ENCODE assay signal across 9 mouse cellular contexts in genomic region chr10:78353196-78353595, GRCm38 (mm10). TPM values are rescaled to one million over a fixed set of nuclear protein-coding genes. Genes with fewer than 3 reads are reported as not detected.
A peak's percentile ranks its signal among the peaks of the same experiment; 100 is the strongest.
DNase-seq lines count a peak whose midpoint lies in the region; ATAC-seq and TF ChIP-seq lines count a peak whose summit lies in the region.
"Had no signal": no experiment of that assay in that cellular context is flagged by ENCODE, and none has a peak within 500 bp of the region (broad histone marks: within the 10 kb centered on the region; RNA-seq: fewer than 3 reads in every experiment).

No protein-coding gene starts in this region.

- no peak for ATAC-seq in lung, embryonic 14.5 days (ENCODE audit: insufficient read depth)
- ATAC-seq in hindbrain, postnatal 0 days, result no peak
- ATAC-seq in neural tube, embryonic 14.5 days (ENCODE audit: low read depth), result no peak

- no peaks in the 10 kb centered on the region for H3K9me3 ChIP-seq in lung, embryonic 14.5 days (ENCODE audit: low read depth, low read length)
- no peaks in the 10 kb centered on the region for H3K9me3 ChIP-seq in hindbrain, postnatal 0 days (ENCODE audit: low read length)
- no peaks in the 10 kb centered on the region for H3K9me3 ChIP-seq in neural tube, embryonic 14.5 days (ENCODE audit: control insufficient read depth, low read length)

- intact Hi-C loops in gastrocnemius, adult 2 months (cut with DNase I), result loop anchor here (5.0 kb wide), 1 partner anchor 39 kb away; no protein-coding TSS in a partner anchor
- intact Hi-C loops in gastrocnemius, postnatal 14 days (cut with DNase I; ENCODE audit: low total_unique reads), result no loop called here

- peaks cover 15% of the 10 kb centered on the region for H3K4me1 ChIP-seq in lung, embryonic 14.5 days (ENCODE audit: insufficient read depth)
- peaks cover 21% of the 10 kb centered on the region for H3K4me1 ChIP-seq in hindbrain, postnatal 0 days (ENCODE audit: insufficient read depth, low read length)
- peaks cover 19% of the 10 kb centered on the region; the same call in 1 of the 2 replicates for H3K4me1 ChIP-seq in neural tube, embryonic 14.5 days (ENCODE audit: control insufficient read depth, insufficient read depth, low read length)

- H3K4me2 ChIP-seq in lung, embryonic 14.5 days, result no peak overlapping the region
- H3K4me2 ChIP-seq in hindbrain, postnatal 0 days (ENCODE audit: low read depth, low read length), result peak overlapping the region; percentile 82
- H3K4me2 ChIP-seq in neural tube, embryonic 14.5 days (ENCODE audit: low read depth, low read length), result peak overlapping the region; percentile 86

- no peak for TF ChIP-seq CTCF in gastrocnemius, adult 2 months (IDR thresholded peaks at IDR 0.05)
- no peak for TF ChIP-seq CTCF in lung, embryonic 14.5 days (IDR thresholded peaks at IDR 0.05; ENCODE audit: low read depth)
- no peak for TF ChIP-seq CTCF in hindbrain, postnatal 0 days (IDR thresholded peaks at IDR 0.05; ENCODE audit: low read depth)

- DNase-seq in gastrocnemius, adult 2 months, result no peak
- DNase-seq in gastrocnemius, postnatal 14 days, result no peak
- no peak for DNase-seq in lung, embryonic 14.5 days
- DNase-seq in lung, adult 18-20 months, result no peak
- no peak for DNase-seq in hindbrain, postnatal 0 days (ENCODE audit: low spot score)
- DNase-seq in left cerebral cortex, adult 9 months (ENCODE audit: low spot score in 2 of 2), result no peak
- DNase-seq in adrenal gland, postnatal 14 days, result no peak
- DNase-seq: left cerebral cortex, postnatal 4 days had no signal

- WGBS in lung, embryonic 14.5 days, result 69% methylated on average over 4 of the region's 4 CpGs
- WGBS in hindbrain, postnatal 0 days, result 66% methylated on average over 4 of the region's 4 CpGs
- 44% methylated on average over 4 of the region's 4 CpGs for WGBS in neural tube, embryonic 14.5 days

- H3K4me3 ChIP-seq in gastrocnemius, adult 2 months, result no peak overlapping the region
- 0 out of 2 replicates have a peak overlapping the region, but pooled peaks have one; percentile 90 for H3K4me3 ChIP-seq in lung, embryonic 14.5 days (ENCODE audit: low read depth, low read length)
- H3K4me3 ChIP-seq in hindbrain, postnatal 0 days (ENCODE audit: low read length), result no peak overlapping the region
- no peak overlapping the region for H3K4me3 ChIP-seq in neural tube, embryonic 14.5 days (ENCODE audit: low read depth, low read length)

- H3K27me3 ChIP-seq in lung, embryonic 14.5 days (ENCODE audit: insufficient read depth, low read length), result no peaks in the 10 kb centered on the region
- H3K27me3 ChIP-seq in hindbrain, postnatal 0 days (ENCODE audit: insufficient read depth, low read length), result no peaks in the 10 kb centered on the region
- H3K27me3 ChIP-seq in neural tube, embryonic 14.5 days (ENCODE audit: control insufficient read depth, insufficient read depth, low read length), result no peaks in the 10 kb centered on the region

- no peak overlapping the region for H3K9ac ChIP-seq in lung, embryonic 14.5 days
- H3K9ac ChIP-seq in hindbrain, postnatal 0 days (replicated peaks; ENCODE audit: low read length), result peak overlapping the region; percentile 96; the same call in 1 of the 2 replicates
- peak overlapping the region; percentile 95 for H3K9ac ChIP-seq in neural tube, embryonic 14.5 days (replicated peaks; ENCODE audit: low read depth, low read length)

- H3K36me3 ChIP-seq in lung, embryonic 14.5 days (ENCODE audit: insufficient read depth), result no peaks in the 10 kb centered on the region
- H3K36me3 ChIP-seq in hindbrain, postnatal 0 days (ENCODE audit: insufficient read depth, low read length), result no peaks in the 10 kb centered on the region
- H3K36me3 ChIP-seq in neural tube, embryonic 14.5 days (ENCODE audit: control insufficient read depth, insufficient read depth, low read length), result no peaks in the 10 kb centered on the region

- H3K27ac ChIP-seq in gastrocnemius, adult 2 months, result peak overlapping the region; percentile 91; the same call in 1 of the 2 replicates
- H3K27ac ChIP-seq in lung, embryonic 14.5 days (ENCODE audit: low read depth), result no peak overlapping the region
- peak overlapping the region; percentile 80; the same call in 1 of the 2 replicates for H3K27ac ChIP-seq in hindbrain, postnatal 0 days
- H3K27ac ChIP-seq in neural tube, embryonic 14.5 days (ENCODE audit: low read depth, low read length), result no peak overlapping the region

RNA-seq across cellular contexts. Expression of gene Agpat3, which starts 0.9 kb away (rescaled TPM):
- 100 to 1,000 TPM; 108 to 135 TPM for total RNA-seq in gastrocnemius, adult 2 months (2021)
- 100 to 1,000 TPM; 160 to 164 TPM for total RNA-seq in gastrocnemius, postnatal 14 days (2021)
- polyA plus RNA-seq in lung, embryonic 14.5 days (2014; fragmentation: Nextera tagmentation; extraction: Ambion mirVana), result 59.7 and 62.1 TPM in 2 replicates
- total RNA-seq in hindbrain, postnatal 0 days (2014; rRNA removed), result 123 and 158 TPM in 2 replicates
- polyA plus RNA-seq in hindbrain, postnatal 0 days (2015; fragmentation: Nextera tagmentation; extraction: Ambion mirVana), result 115 and 117 TPM in 2 replicates
- 64.4 and 89.5 TPM in 2 replicates for polyA plus RNA-seq in neural tube, embryonic 14.5 days (2014; fragmentation: Nextera tagmentation; extraction: Ambion mirVana)
- 323 and 324 TPM in 2 replicates for total RNA-seq in adrenal gland, postnatal 14 days (2021)

RNA-seq across cellular contexts. Expression of gene Rrp1, which starts 59.6 kb away (rescaled TPM):
- 10 to 100 TPM; 63.5 to 66.4 TPM for total RNA-seq in gastrocnemius, adult 2 months (2021)
- 10 to 100 TPM; 70.5 to 73.9 TPM for total RNA-seq in gastrocnemius, postnatal 14 days (2021)
- 239 and 249 TPM in 2 replicates for polyA plus RNA-seq in lung, embryonic 14.5 days (2014; fragmentation: Nextera tagmentation; extraction: Ambion mirVana)
- 176 and 179 TPM in 2 replicates for total RNA-seq in hindbrain, postnatal 0 days (2014; rRNA removed)
- 429 and 435 TPM in 2 replicates for polyA plus RNA-seq in hindbrain, postnatal 0 days (2015; fragmentation: Nextera tagmentation; extraction: Ambion mirVana)
- polyA plus RNA-seq in neural tube, embryonic 14.5 days (2014; fragmentation: Nextera tagmentation; extraction: Ambion mirVana), result 312 and 336 TPM in 2 replicates
- total RNA-seq in adrenal gland, postnatal 14 days (2021), result 199 and 221 TPM in 2 replicates

Comparison
In these comparisons a context has a peak if more than half of its experiments do, and no peak if none do; other contexts are left out.
1. H3K27ac ChIP-seq: peak in gastrocnemius, adult 2 months (single experiment) and hindbrain, postnatal 0 days (single experiment); none in lung, embryonic 14.5 days (single experiment) and neural tube, embryonic 14.5 days (single experiment).